Mouse (Mus musculus): Measurements from ENCODE around the gene B830017H08Rik.
A peak's percentile ranks its signal among the peaks of the same experiment; 100 is the strongest.

DNA sequence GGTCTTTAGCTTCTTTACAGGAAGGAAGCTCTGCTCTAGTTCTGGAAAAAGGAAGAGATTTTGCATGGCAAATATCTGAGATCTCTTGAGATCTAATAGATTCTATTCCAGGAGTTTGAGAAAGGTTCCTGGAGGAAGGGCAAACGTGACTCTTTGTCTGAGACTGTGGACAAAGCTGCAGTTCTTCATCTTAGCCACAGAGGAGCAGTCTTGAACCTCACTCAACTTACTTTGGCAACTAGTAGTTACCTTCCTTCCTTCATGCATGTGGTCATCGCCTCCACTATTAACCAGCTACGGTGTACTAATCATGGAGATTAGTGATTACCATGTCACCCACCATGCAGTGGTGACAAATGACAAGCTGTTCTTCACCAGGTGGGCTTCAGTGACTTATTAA, 47.6 kb upstream of the B830017H08Rik start:
- TF ChIP-seq CTCF (IDR thresholded peaks at IDR 0.05; ENCODE audit: low read depth) (0 out of 2 replicates have a peak, but pooled peaks have one; percentile 20), EP300 (IDR thresholded peaks at IDR 0.05; ENCODE audit: low read depth) (no peak)

Measured in liver, embryonic 14.5 days (tissue).